Mouse (Mus musculus) hindbrain, embryonic 14.5 days (tissue): Measurements from ENCODE around the gene Gm14548. TPM values are rescaled to one million over a fixed set of nuclear protein-coding genes. Genes with fewer than 3 reads are reported as not detected.
"Not testable (repeated sequence)": the region's sequence is repeated elsewhere in the genome, so short reads cannot be mapped to it uniquely, and the experiment has no call there.

Experiments
- ATAC-seq: fragments of 200-750 bp; cut with Nextera tagmentation; 2 replicates; pipeline ENCODE4 v1.8.0; 2017; ENCODE audit warnings: moderate number of reproducible peaks, mild to moderate bottlenecking, moderate TSS enrichment, moderate library complexity; ENCODE audit not compliant: low FRiP score
- DNase-seq: peaks from one replicate; pipeline ENCODE4 v3.0.0-alpha.2; 2015; ENCODE audit warnings: low spot score
- H3K27ac ChIP-seq: fragments of 300-500 bp; sonication (generic); 2 replicates; pipeline ENCODE4 v1.5.1; 2014; ENCODE audit warnings: mild to moderate bottlenecking, moderate library complexity
- H3K27me3 ChIP-seq: fragments of 300-500 bp; sonication (generic); 2 replicates; pipeline ENCODE4 v1.6.1; 2014; ENCODE audit warnings: mild to moderate bottlenecking, low read length, mixed read lengths; ENCODE audit not compliant: control insufficient read depth, insufficient read depth
- H3K36me3 ChIP-seq: fragments of 300-500 bp; sonication (generic); replicated peaks from 2 replicates; pipeline ENCODE4 v1.6.1; 2014; ENCODE audit not compliant: control insufficient read depth, insufficient read depth
- H3K4me1 ChIP-seq: fragments of 300-500 bp; sonication (generic); replicated peaks from 2 replicates; pipeline ENCODE4 v1.6.1; 2014; ENCODE audit warnings: antibody characterized with exemption, low read length, mixed read lengths; ENCODE audit not compliant: control insufficient read depth, insufficient read depth
- H3K4me2 ChIP-seq: fragments of 300-500 bp; sonication (generic); replicated peaks from 2 replicates; pipeline ENCODE4 v1.6.1; 2014; ENCODE audit warnings: mild to moderate bottlenecking, moderate library complexity
- H3K4me3 ChIP-seq: fragments of 300-500 bp; sonication (generic); replicated peaks from 2 replicates; pipeline ENCODE4 v1.5.1; 2014; ENCODE audit warnings: mild to moderate bottlenecking, low read length
- H3K9ac ChIP-seq: fragments of 300-500 bp; sonication (generic); 2 replicates; pipeline ENCODE4 v1.6.1; 2014
- H3K9me3 ChIP-seq: fragments of 300-500 bp; sonication (generic); 2 replicates; pipeline ENCODE4 v1.6.1; 2016; ENCODE audit warnings: low read length; ENCODE audit not compliant: control insufficient read depth
- WGBS: fragments of 180-500 bp; shearing (Covaris S2); extraction: QIAGEN DNeasy Blood & Tissue Kit; methylation state at CpG from one replicate; pipeline ENCODE4 v1.1.7; 2014; 5-methylcytosine and 5-hydroxymethylcytosine counted together
- polyA plus RNA-seq: library from polyadenylated mRNA; unstranded; fragments of >200 nt; fragmentation: Nextera tagmentation; extraction: Ambion mirVana; gene quantifications from 2 replicates; pipeline ENCODE4 v1.2.1, GENCODE M21; 2014

The Gm14548 gene
- polyA plus RNA-seq, 1 experiment from 2014 or later, result not detected

DNA sequence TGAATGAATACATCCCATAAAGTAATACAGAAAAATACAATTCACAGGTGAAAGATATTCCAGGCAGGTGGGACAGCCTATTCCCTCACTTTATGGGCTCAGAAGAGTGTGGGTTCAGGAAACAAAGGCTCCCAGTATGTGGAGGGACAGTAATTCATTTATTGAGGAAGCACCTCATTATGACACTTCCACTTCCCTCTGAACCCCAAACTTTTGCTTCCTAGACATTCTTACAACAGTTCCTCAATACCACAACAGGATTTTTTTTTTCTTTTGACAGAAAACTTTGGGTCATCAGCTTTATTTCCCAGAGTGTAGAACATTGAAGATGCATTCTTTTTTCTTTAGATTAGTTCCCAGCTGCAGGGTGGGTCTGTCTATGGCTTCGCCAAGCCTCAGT, 60.1 kb downstream of the Gm14548 start:
- not testable (repeated sequence) for H3K27me3 ChIP-seq, DNase-seq, H3K36me3 ChIP-seq, H3K4me1 ChIP-seq, H3K4me3 ChIP-seq, H3K27ac ChIP-seq, H3K9me3 ChIP-seq, H3K4me2 ChIP-seq, H3K9ac ChIP-seq, ATAC-seq
- no CpG with 5 or more reads among the region's 1 CpGs for WGBS

Other genes starting within 250 kb of the Gm14548 start
- gene Leng1, start 232.3 kb downstream of the Gm14548 start, polyA plus RNA-seq, result 10.5 and 11.7 TPM in 2 replicates
- 3.5 and 4.4 TPM in 2 replicates for gene Tmc4, start 220.6 kb downstream of the Gm14548 start, polyA plus RNA-seq
- gene Tsen34, start 205.3 kb downstream of the Gm14548 start, polyA plus RNA-seq, result 263 and 275 TPM in 2 replicates
- 80.4 and 93.7 TPM in 2 replicates for gene Mboat7, start 204.6 kb downstream of the Gm14548 start, polyA plus RNA-seq
- 732 and 840 TPM in 2 replicates for gene Rps9, start 194.1 kb downstream of the Gm14548 start, polyA plus RNA-seq
- 0.23 and 0.47 TPM in 2 replicates for gene Pirb, start 177.7 kb downstream of the Gm14548 start, polyA plus RNA-seq
- not detected in 2 replicates for gene Gm15448, start 72.4 kb downstream of the Gm14548 start, polyA plus RNA-seq
- gene Pira2, start 53.1 kb downstream of the Gm14548 start, polyA plus RNA-seq, result 0.13 TPM in 1 of 2 replicates, not detected in the other
- not detected in 2 replicates for gene Lilra6, start 17.4 kb upstream of the Gm14548 start, polyA plus RNA-seq
- 2.8 and 3.4 TPM in 2 replicates for gene Lair1, start 165.1 kb upstream of the Gm14548 start, polyA plus RNA-seq
- gene Ttyh1, start 221.3 kb upstream of the Gm14548 start, polyA plus RNA-seq, result 148 and 151 TPM in 2 replicates
- gene Leng8, start 238.9 kb upstream of the Gm14548 start, polyA plus RNA-seq, result 65.3 and 66.7 TPM in 2 replicates